Mouse (Mus musculus) kidney, embryonic 15.5 days (tissue): ENCODE data around the gene Mrps18a. TPM values are rescaled to one million over a fixed set of nuclear protein-coding genes. Genes with fewer than 3 reads are reported as not detected.

Source experiments
- ATAC-seq: fragments of 200-750 bp; cut with Nextera tagmentation; replicated peaks from 2 replicates; pipeline ENCODE4 v1.8.0; 2017; ENCODE audit warnings: moderate TSS enrichment; ENCODE audit not compliant: low FRiP score
- H3K27ac ChIP-seq: fragments of 300-500 bp; sonication (generic); 2 replicates; pipeline ENCODE4 v1.5.1; 2015; ENCODE audit warnings: mild to moderate bottlenecking, inconsistent platforms
- H3K27me3 ChIP-seq: fragments of 300-500 bp; sonication (generic); 2 replicates; pipeline ENCODE4 v1.6.1; 2015; ENCODE audit warnings: inconsistent platforms
- H3K36me3 ChIP-seq: fragments of 300-500 bp; sonication (generic); 2 replicates; pipeline ENCODE4 v1.6.1; 2015; ENCODE audit warnings: inconsistent platforms
- H3K4me1 ChIP-seq: fragments of 300-500 bp; sonication (generic); 2 replicates; pipeline ENCODE4 v1.6.1; 2015; ENCODE audit warnings: inconsistent platforms
- H3K4me2 ChIP-seq: fragments of 300-500 bp; sonication (generic); 2 replicates; pipeline ENCODE4 v1.6.1; 2015; ENCODE audit warnings: moderate library complexity, mild to moderate bottlenecking, inconsistent platforms
- H3K4me3 ChIP-seq: fragments of 300-500 bp; sonication (generic); replicated peaks from 2 replicates; pipeline ENCODE4 v1.5.1; 2015; ENCODE audit warnings: mild to moderate bottlenecking, inconsistent platforms
- H3K9ac ChIP-seq: fragments of 300-500 bp; sonication (generic); 2 replicates; pipeline ENCODE4 v1.6.1; 2015; ENCODE audit warnings: mild to moderate bottlenecking, inconsistent platforms
- H3K9me3 ChIP-seq: fragments of 300-500 bp; sonication (generic); replicated peaks from 2 replicates; pipeline ENCODE4 v1.6.1; 2016; ENCODE audit warnings: inconsistent platforms
- WGBS: fragments of 180-500 bp; shearing (Covaris S2); methylation state at CpG from one replicate; pipeline ENCODE4 v1.1.7; 2015; ENCODE audit warnings: mixed read lengths; 5-methylcytosine and 5-hydroxymethylcytosine counted together
- polyA plus RNA-seq: library from polyadenylated mRNA; unstranded; fragments of >200 nt; fragmentation: Nextera tagmentation; extraction: Ambion mirVana; gene quantifications from 2 replicates; pipeline ENCODE4 v1.2.1, GENCODE M21; 2015

Mrps18a gene
- polyA plus RNA-seq, 1 experiment from 2014 or later: 155 TPM

DNA sequence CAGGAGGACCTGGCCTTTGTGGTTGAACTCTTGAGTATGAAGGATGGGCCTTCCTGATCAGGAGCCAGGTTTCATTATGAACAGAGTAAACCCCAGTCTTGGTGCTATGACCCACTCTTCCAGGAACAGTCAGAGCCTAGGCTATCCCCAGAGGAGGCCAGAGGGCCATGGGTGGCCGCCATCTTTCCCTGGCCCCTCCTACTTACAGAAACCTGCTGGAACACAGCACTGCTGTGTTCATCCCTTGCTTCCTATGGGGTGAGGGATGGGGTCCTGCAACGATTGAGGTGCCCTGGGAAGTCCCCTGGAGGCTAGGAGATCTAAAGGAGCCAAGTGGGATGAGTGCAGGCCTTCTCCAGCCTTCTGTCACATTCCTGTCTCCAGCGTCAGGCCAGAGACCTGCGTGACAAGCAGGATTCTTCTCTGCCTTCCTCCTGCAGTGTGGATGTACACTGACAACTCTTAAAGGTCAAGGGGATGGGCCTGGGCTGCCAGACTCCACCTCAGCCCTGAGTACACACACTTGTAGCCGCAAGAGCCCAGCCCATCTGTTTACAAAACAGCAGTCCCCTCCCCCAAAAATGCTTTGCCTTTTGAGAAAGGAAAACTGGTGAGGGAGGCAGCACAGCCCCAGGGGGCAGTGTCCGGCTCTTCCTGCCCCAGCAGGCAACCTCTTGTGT, 17.2 kb downstream of the Mrps18a start:
- Histone ChIP-seq H3K4me2 (no peak overlapping the region), H3K4me3 (no peak overlapping the region), H3K27ac (no peak overlapping the region), H3K36me3 (peaks cover 70% of the 10 kb centered on the region), H3K4me1 (peaks cover 25% of the 10 kb centered on the region), H3K9ac (no peak overlapping the region), H3K27me3 (no peaks in the 10 kb centered on the region), H3K9me3 (no peaks in the 10 kb centered on the region)
- 82% methylated on average over 6 of the region's 6 CpGs for WGBS
- ATAC-seq: no peak

DNA sequence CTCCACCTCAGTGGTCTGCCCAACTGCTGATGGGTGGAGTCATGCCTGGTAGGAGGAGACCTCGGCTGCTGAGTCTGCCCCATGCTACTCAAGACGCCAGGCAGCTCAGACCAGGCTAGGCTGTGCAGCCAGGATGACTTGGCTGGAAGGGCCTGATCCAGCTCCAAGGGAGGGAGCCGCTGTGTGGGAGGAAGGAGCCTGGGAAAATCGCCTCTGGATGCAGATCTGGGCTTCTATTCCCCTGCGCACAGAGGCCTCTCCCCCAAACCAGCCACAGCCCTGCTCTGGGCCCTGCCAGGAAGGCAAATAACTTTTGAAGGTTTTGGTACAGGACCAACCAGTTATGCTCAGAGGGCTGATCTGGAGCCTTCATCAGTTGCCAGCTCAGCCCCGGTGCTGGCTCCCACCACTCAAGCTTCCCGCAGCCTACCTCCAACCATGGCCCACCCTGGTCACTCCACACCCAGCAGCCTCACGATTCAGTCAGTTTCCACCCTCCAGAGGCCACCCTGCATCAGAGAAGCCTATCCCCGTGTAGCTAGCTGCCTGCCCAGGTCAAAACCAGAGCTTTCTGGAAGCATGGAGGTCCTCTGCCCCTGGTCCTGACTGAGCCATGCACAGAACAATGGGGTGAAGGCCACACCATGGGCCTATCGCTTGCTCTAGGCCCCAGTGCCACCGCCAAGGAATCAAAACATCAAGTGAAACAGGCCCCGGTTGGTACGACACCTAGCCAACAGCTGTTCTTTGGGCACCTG, 19.1 kb downstream of the Mrps18a start:
- H3K9ac ChIP-seq: no peak overlapping the region
- peak overlapping the region; percentile 25; the same call in 1 of the 2 replicates for H3K27ac ChIP-seq
- H3K36me3 ChIP-seq: peaks cover 51% of the 10 kb centered on the region
- H3K4me2 ChIP-seq: no peak overlapping the region
- peak; percentile 16; the same call in 1 of the 2 replicates for ATAC-seq
- H3K9me3 ChIP-seq: no peaks in the 10 kb centered on the region
- H3K4me1 ChIP-seq: peaks cover 25% of the 10 kb centered on the region
- H3K4me3 ChIP-seq: no peak overlapping the region
- WGBS: 72% methylated on average over 13 of the region's 13 CpGs
- no peaks in the 10 kb centered on the region for H3K27me3 ChIP-seq

DNA sequence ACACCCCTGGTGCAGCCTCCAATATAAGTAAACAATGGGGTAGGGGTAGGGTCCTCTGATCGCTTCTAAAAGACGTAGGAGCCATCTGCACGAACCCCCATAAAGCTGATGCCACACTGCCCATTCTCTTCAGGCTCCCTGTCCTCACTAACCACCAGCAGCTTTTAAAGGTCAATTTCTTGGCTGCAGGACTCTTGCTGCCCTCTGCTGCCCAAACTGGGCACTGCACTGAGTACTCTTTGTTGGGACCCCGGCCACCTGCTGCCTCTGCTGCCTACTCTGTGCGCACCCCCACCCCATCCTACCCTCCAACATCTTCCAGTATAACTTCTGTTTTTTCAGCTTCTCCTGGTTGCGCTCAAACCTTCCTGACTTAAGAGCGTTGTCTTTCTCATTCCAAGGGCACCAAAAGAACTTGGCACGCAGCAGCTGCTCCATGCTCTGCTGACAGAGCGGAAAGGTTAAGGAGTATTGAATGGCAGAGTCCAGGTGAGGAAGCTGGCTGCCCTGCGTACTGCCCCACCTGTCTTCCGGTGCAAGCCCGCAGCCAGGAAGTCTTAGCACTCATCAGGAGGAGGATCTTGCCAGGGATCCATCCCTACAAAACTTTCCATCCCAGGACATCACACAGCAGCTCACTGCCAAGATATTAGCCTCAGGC, 21.4 kb downstream of the Mrps18a start:
- 12% methylated on average over 12 of the region's 12 CpGs for WGBS
- H3K36me3 ChIP-seq: peaks cover 28% of the 10 kb centered on the region
- H3K4me2 ChIP-seq: peak overlapping the region; percentile 40
- no peak overlapping the region for H3K4me3 ChIP-seq
- peak overlapping the region; percentile 75; the same call in 1 of the 2 replicates for H3K27ac ChIP-seq
- H3K4me1 ChIP-seq: peaks cover 17% of the 10 kb centered on the region
- ATAC-seq: peak; percentile 47; the same call in 1 of the 2 replicates
- H3K9me3 ChIP-seq: no peaks in the 10 kb centered on the region
- H3K27me3 ChIP-seq: no peaks in the 10 kb centered on the region
- no peak overlapping the region for H3K9ac ChIP-seq

GRCm38 (mm10) chr17:46132862-46133261, 22.1 kb downstream of the Mrps18a start:
- 75% methylated on average over 8 of the region's 8 CpGs for WGBS
- no peak for ATAC-seq
- Histone ChIP-seq H3K4me1 (peaks cover 17% of the 10 kb centered on the region), H3K36me3 (peaks cover 21% of the 10 kb centered on the region), H3K27me3 (no peaks in the 10 kb centered on the region), H3K4me3 (no peak overlapping the region), H3K4me2 (no peak overlapping the region), H3K27ac (peak overlapping the region; percentile 75; the same call in 1 of the 2 replicates), H3K9ac (no peak overlapping the region), H3K9me3 (no peaks in the 10 kb centered on the region)

DNA sequence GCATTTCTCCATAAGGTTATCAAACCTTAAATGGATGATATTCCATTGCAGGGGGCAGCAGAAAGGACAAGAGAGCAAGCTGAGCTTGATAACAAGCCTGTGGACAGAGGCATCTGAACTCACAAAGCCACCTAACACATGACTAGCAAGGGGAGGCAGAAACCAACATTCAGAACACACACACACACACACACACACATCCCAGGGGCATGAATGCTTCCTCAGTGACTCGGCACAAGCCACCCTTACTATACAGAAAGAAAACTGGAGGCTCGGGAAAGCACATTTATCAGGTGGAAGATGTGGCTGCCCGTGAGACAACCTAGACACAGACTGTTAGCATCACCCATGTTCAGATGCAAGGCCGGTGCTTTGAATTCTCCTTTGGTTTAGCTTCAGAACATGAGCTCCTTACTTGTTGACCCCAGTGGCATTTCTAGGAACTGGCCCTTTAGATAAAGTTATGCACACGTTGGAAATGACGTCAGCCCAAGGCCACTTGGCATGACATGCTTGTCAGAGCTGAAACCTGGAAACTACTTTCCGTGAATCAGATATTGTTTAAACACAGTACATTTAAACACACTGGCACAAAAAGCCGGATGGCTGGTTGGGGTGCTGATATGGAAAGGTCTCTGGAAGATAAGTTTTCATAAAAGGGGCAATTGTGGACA, 27.9 kb downstream of the Mrps18a start:
- Histone ChIP-seq H3K9me3 (no peaks in the 10 kb centered on the region), H3K4me2 (no peak overlapping the region), H3K4me3 (no peak overlapping the region), H3K9ac (no peak overlapping the region), H3K27ac (no peak overlapping the region), H3K27me3 (no peaks in the 10 kb centered on the region), H3K36me3 (no peaks in the 10 kb centered on the region), H3K4me1 (peaks cover 6% of the 10 kb centered on the region)
- WGBS: 82% methylated on average over 8 of the region's 8 CpGs
- ATAC-seq: no peak

DNA sequence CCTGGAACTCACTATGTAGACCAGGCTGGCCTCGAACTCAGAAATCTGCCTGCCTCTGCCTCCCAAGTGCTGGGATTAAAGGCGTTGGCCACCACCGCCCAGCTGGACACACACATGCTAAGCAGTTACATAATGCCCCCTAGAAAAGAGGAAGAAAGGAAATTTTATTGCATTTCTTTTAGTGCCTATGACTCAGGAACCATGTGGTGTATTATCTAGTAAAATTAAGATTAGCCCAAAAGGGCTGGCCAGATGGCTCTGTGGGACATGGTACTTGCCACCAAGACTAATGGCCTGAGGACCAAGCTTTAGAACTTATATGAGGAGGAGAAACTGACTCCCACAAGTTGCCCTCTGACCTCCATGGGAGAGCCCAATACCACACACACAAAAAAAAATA, 29.1 kb downstream of the Mrps18a start:
- 94% methylated on average over 3 of the region's 3 CpGs for WGBS
- H3K9ac ChIP-seq: no peak overlapping the region
- no peak overlapping the region for H3K4me3 ChIP-seq
- H3K27ac ChIP-seq: no peak overlapping the region
- ATAC-seq: no peak
- no peak overlapping the region for H3K4me2 ChIP-seq
- H3K4me1 ChIP-seq: peaks cover 16% of the 10 kb centered on the region
- H3K9me3 ChIP-seq: no peaks in the 10 kb centered on the region
- H3K36me3 ChIP-seq: no peaks in the 10 kb centered on the region
- no peaks in the 10 kb centered on the region for H3K27me3 ChIP-seq

DNA sequence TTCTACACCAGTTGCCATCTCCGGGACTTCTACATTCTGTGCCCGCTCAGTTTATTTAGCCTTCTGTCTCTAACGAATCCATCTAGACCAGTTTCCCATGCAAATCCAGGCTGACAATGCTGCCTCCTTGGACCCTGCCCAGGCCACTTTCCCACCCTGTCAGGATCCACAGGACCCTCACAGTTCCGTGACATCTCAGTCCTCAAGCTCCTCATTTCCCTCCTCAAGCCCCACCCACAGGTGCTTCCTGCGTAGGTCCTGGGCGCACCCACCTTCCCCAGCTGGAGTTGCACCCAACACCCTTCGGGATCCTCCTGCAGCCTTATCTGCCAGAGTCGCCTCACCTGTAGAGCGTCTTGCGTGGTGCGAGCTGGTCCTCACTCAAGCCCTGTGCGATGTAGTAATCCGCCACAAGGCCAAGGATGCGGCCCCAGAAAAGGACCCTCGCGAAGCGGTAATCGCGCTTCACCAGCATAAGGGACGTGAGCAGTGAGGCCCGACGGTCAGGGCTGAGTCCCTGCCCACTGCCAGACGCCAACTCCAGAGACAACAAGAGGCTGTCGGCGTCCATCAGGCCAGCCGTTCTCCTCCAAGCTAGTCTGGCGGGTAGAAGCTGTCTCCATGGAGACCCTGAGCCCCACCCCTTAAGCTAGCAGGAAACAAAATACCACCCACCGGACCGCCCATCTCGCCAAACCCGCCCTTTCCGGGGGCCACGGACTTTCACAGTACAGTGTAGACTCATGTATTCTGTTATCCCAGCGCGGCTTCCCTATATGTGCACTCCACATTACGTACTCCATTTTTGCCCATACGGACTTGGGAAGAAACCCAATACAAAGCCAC, 33.0 kb downstream of the Mrps18a start, which contains the start of gene Rsph9:
TSS of gene Rsph9 (minus strand) at position 639 of the 846 bp plus-strand sequence.
- Histone ChIP-seq H3K27ac (peak within 1 kb of the TSS; percentile 67), H3K27me3 (no peaks in the 10 kb centered on the region), H3K4me1 (peaks cover 16% of the 10 kb centered on the region), H3K36me3 (peaks cover 34% of the 10 kb centered on the region), H3K4me2 (peak within 1 kb of the TSS; percentile 89), H3K9me3 (no peaks in the 10 kb centered on the region), H3K9ac (peak within 1 kb of the TSS; percentile 42), H3K4me3 (peak within 1 kb of the TSS; percentile 56)
- 6% methylated on average over 37 of the region's 37 CpGs for WGBS
- ATAC-seq: peak; percentile 97

DNA sequence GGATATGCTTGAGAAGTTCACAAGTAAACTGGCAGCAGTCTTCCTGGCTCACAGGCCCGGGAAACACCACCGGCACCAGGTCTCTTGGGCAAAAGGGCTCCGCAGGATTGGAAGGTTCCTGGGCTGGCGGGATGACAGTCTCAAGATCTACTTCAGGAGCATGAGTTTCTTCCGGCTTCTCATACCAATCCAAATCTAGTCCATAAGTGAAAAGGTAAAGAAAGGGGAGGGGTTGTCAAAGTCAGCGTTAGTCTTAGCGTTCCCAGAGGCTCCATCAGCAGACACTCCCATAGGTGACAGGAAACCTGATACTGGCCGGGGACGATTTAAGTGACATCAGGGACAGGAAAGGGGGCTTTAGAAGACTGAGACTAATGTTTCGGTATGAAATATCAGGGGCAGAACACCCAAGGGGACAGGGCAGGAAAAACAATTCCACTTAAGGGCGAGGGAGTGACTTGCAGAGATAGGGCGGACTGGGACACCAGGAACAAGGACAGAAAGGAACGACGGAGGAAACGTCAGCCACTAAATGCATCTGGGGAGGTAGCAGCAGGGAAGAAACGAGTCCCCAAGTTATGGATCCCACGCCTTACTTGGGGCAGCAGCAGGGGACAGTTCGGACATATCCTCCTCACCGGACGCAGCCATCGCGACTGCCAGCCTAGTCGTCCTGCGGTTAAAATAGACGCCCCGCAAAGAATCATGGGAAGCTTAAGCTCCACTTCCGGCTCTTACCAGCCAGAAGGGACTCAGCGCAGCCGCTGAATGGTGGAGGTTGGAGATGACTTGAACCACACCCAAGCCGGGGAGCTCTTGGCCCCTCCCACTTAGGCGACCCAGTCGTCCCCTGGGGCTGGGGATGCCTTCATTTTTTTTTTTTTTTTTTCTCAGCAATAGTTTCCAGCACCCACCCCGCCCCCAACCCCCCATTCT, 42.3 kb downstream of the Mrps18a start, which contains the start of gene Mad2l1bp:
TSS of gene Mad2l1bp (minus strand) at position 707 of the 936 bp plus-strand sequence.
- H3K9me3 ChIP-seq: no peaks in the 10 kb centered on the region
- peak within 1 kb of the TSS; percentile 68 for H3K9ac ChIP-seq
- 5% methylated on average over 33 of the region's 33 CpGs for WGBS
- H3K27me3 ChIP-seq: no peaks in the 10 kb centered on the region
- H3K4me1 ChIP-seq: peaks cover 18% of the 10 kb centered on the region
- peak within 1 kb of the TSS; percentile 86 for H3K27ac ChIP-seq
- ATAC-seq: peak; percentile 93
- H3K4me3 ChIP-seq: peak within 1 kb of the TSS; percentile 77
- H3K4me2 ChIP-seq: peak within 1 kb of the TSS; percentile 79
- H3K36me3 ChIP-seq: peaks cover 21% of the 10 kb centered on the region

DNA sequence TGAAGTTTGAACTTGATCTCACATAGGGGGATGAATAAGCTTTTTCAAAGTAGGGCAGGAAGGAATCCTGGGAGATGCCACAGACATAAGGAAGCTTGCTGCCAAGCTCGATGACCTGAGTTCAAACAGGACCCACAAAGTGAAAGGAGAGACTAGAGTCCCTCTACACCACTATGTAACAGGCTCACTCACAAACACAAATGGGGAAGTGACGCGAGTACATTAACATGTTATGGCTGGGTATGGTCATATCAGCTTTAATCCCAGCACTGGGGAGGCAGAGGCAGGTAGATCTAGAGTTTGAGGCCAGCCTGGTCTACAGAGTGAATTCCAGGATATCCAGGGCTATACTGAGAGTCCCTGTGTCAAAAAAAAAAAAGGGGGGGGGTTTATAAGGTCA, 43.5 kb downstream of the Mrps18a start:
- Histone ChIP-seq H3K27me3 (no peaks in the 10 kb centered on the region), H3K36me3 (peaks cover 10% of the 10 kb centered on the region), H3K4me2 (no peak overlapping the region), H3K4me3 (no peak overlapping the region), H3K9me3 (no peaks in the 10 kb centered on the region), H3K9ac (no peak overlapping the region), H3K4me1 (peaks cover 21% of the 10 kb centered on the region), H3K27ac (no peak overlapping the region)
- ATAC-seq: no peak
- 92% methylated on average over 3 of the region's 3 CpGs for WGBS

GRCm38 (mm10) chr17:46156680-46157079, 45.9 kb downstream of the Mrps18a start:
- Histone ChIP-seq H3K9ac (no peak overlapping the region), H3K36me3 (peaks cover under 1% of the 10 kb centered on the region; the same call in 1 of the 2 replicates), H3K4me3 (no peak overlapping the region), H3K27ac (no peak overlapping the region), H3K4me2 (no peak overlapping the region), H3K4me1 (peaks cover 27% of the 10 kb centered on the region), H3K9me3 (no peaks in the 10 kb centered on the region), H3K27me3 (no peaks in the 10 kb centered on the region)
- no peak for ATAC-seq
- 68% methylated on average over 5 of the region's 5 CpGs for WGBS
